Mouse (Mus musculus): ENCODE measurements around the gene Ptk7.

DNA sequence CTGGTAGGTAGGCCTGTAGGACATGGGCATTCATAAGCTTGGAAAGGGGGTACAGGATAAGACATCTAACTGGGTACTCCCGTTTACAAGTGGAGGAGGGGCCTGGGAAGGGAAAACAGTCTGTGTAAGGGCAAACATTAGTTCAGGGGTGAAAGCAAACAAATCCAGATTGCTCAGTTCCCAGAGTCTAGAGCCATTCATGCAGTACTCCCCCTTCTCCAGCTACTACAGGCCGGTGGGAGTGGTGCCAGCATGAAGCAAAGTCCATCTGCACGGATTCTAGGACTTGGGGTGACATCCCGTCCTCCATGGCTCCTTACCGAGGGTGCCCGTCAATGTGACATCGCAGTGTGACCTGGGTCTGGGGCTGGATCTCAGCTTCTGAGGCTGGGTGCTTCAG is 38.9 kb downstream of the Ptk7 start:
- TF ChIP-seq CTCF (IDR thresholded peaks at IDR 0.05; ENCODE audit: borderline replicate concordance, insufficient read depth, low read depth, low read length), result no peak
- TF ChIP-seq POLR2A (IDR thresholded peaks at IDR 0.05; ENCODE audit: borderline replicate concordance, insufficient read depth, low read length), result no peak
